Mouse (Mus musculus) left cerebral cortex, adult 8-10 months (tissue): ENCODE results near the gene Hps5. TPM values are rescaled to one million over a fixed set of nuclear protein-coding genes. Genes with fewer than 3 reads are reported as not detected.
"Not testable (repeated sequence)": the region's sequence is repeated elsewhere in the genome, so short reads cannot be mapped to it uniquely, and the experiment has no call there.

Experiments used
- DNase-seq, 2 experiments: peaks; one replicate each; pipeline ENCODE4 v3.0.0; 2022; ENCODE audit warnings: low spot score in 2 of 2
- total RNA-seq, 4 experiments: library from RNA; stranded (reverse); gene quantifications; 2 replicates each; pipeline ENCODE4 v1.2.4; 2022

Gene Hps5
- total RNA-seq, 4 experiments from 2014 or later: 13.8 to 19.3 (median 16.5) TPM

GRCm38 (mm10) chr7:46827803-46828184, 31.9 kb upstream of the Hps5 start:
- no peak for DNase-seq

- DNase-seq: no peak
Observed at GRCm38 (mm10) chr7:46827046-46827802, 31.4 kb upstream of the Hps5 start.

- not testable (repeated sequence) for DNase-seq
Observed at GRCm38 (mm10) chr7:46820876-46821632, 25.2 kb upstream of the Hps5 start.

GRCm38 (mm10) chr7:46814012-46814411, 18.1 kb upstream of the Hps5 start:
- no peak for DNase-seq

- no peak for DNase-seq
Observed at GRCm38 (mm10) chr7:46810325-46810724, 14.5 kb upstream of the Hps5 start.

GRCm38 (mm10) chr7:46796779-46797178, 915 bp upstream of the Hps5 start:
- no peak for DNase-seq

DNA sequence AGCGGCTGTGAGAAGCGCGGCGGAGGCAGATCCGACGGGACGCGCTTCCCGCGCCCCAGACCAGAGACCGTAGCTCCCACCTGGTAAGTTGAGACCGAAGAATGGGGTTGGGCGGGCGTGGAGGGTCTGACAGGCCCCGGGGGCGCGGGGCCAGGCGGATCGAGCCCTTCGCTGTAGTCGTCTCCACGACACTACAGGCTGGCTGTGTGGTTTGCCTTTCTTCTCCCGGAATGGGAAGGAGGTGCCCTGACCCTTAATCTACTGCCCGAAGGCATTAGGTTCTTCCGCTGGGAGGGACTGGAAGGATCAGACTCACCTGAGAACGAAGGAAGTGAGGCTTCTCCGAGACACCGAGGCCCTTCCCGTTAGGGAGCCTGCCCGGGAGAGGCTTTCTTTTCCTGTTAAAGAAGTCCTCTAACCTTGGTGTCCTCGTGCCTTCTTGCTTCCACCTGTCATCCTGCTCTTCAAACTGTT, 379 bp upstream of the Hps5 start:
- DNase-seq: no peak

DNA sequence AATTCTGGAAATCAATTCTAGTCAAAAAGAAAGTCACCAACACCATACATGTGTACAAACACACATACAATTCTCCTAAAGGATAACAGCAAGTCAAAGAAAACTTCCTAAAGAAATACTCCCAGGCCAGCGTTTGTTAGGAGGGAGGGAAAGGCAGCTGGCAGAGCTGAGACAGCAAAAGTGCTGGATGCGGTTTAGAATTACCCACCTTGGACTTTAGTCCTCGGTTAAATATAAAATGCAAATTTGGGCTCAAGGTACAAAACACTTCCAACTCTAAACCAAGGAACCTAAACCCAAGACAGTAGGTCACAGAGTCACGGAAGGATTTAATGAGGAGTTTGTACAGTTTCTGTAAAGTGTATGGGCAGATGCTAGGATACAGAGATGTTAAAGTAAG, 2.0 kb downstream of the Hps5 start:
- no peak for DNase-seq

- DNase-seq: no peak
Observed at GRCm38 (mm10) chr7:46789177-46789849, 6.6 kb downstream of the Hps5 start.

DNA sequence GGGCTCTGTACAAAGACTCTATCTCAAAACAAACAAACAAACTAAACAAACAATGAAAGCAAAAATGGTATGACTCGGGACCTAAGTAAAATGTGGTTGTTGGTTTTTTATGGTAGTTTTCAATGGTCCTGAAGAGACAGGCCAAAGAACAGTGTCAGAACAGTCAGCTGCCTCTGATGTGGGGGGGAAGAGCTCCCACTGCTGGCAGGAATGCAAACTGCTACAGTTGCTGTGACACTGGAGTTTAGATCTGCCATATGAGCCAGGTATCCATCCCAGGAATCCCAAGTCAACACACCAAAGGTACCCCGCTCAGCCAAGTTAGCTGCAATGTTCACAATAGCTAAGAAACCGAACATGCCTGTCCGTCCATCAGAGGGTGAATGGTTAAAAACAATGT, 25.2 kb downstream of the Hps5 start:
- peak; percentile 10 for DNase-seq

GRCm38 (mm10) chr7:46768451-46768850, 27.4 kb downstream of the Hps5 start:
- no peak for DNase-seq

GRCm38 (mm10) chr7:46767371-46767770, 28.5 kb downstream of the Hps5 start:
- DNase-seq: no peak

DNA sequence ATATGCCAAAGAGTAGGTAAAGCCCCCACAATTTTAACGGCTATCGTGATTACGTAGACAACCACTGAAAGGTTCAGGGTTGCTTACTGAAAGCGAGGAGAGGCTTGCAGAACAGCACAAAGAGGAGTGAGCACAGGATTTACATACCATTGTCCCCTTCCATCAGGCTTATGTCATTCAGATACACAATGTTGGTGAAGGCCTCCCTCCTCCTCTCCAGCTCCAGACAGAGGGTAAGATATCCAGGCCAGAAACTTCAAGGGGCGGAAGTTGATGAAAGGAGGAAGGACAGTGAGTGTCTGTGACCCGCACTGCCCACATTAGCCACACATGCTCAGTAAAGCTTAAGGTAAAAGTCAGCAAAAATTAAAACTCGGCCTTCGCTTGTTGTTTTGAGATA, 31.2 kb downstream of the Hps5 start:
- no peak for DNase-seq

DNA sequence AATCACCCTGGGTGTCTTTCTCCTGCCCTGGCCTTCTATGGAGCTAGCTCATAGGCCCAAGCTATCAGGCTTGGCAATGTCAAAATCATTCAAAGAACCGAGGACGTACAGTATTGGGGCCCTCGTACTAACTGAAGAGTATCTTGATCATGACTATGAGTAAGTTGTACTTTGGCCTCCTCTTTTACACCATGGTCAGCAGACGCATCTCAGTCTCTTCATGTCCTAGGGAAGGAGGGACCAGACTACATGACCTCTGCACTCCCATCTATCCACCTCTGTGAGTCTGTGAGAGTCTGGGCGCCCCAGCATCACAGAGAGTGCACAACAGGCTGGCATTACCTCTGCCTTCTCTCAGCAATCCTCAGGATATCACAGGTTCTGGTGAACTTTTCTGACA, 33.3 kb downstream of the Hps5 start:
- DNase-seq: no peak

GRCm38 (mm10) chr7:46761049-46761795, 34.6 kb downstream of the Hps5 start:
- DNase-seq: no peak

- DNase-seq: no peak
Observed at GRCm38 (mm10) chr7:46751490-46751889, 44.4 kb downstream of the Hps5 start, which contains the start of gene Saa2. Gene Saa2, plus strand, starts transcription at chr7:46751790.

DNA sequence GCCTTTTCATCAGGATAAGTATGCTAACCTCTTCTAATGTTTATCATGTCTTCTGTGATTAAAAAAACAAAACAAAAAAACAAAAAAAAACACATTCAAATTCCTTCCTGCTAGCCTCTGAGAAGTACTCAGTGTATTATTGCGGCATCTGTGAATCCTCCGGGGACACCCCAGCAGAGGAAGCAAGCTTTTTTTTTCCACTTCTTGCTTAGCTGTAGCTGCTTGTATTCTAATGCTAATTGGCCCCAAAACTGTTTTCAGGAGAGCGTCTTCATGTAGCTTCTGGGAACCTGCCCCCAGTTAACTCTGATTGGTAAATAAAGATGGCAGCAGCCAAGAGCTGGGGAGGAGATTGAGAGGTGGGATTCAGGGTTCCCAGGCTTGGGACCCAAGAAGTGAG, 47.4 kb downstream of the Hps5 start:
- no peak for DNase-seq

DNA sequence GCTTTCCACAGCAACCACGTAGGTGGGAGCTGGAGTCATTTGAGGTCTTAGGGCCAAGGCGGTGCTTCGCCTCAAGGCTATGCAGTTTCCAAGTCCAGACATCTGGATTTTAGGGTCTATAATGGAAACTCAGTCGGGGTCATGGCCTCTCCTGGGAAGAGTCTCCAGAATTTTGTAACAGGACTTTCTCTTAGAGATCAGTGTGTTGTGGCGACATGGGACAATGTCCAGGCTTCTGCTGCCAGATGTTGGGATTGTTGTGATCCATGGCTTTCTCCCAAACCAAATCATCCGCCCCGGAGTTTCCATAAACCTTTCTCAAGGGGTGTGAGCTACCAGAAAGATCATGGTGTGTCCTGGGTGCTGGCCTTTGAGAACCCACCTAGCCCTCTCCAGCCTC, 49.5 kb downstream of the Hps5 start:
- no peak for DNase-seq

DNA sequence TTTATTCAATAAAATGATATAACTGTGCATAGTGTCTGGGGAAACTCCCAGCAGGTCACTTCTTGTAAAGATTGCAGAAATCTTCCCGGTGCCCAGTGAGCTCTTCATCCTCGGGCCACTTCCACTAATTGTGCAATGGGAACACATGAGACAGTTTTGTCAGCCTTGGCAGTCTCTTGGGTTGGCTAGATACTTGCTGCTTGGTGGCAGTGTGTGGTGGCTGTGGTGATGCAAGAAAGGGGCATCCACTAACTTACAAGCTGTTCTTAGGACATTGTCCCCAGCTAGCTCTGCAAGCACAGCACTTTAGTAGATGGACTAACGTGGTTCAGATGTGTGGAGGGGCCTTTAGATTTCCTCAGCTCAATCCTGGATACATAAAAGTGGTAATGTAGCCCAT, 50.0 kb downstream of the Hps5 start:
- DNase-seq: no peak

DNA sequence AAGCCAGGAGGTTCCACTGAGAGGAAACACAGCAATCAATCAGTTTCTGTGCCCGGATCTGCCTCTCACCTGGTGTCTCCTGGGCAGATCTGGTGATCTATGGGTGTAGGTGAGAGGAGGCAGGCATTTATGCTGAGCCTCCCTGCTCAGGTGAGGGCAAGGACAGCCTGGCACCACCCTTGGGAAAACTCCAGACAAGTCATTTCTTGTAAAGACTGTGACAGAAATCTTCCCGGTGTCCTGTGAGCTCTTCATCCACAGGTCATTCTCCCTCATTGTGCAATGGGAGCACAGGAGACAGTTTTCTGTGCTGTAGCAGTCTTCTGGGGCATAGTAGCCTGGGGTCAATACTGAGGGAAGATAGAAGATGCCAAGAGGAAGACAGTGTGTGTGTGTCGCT, 53.0 kb downstream of the Hps5 start, which contains the start of gene Saa1:
Saa1 (minus strand) TSS at position 101 of the 400 bp plus-strand sequence.
- DNase-seq: not testable (repeated sequence)

- not testable (repeated sequence) for DNase-seq
Observed at GRCm38 (mm10) chr7:46740041-46740440, 55.8 kb downstream of the Hps5 start.
